Mouse (Mus musculus): ENCODE measurements at regions not wholly inside any gene's neighbourhood (a gene's known extent, or its start where the extent isn't known, plus 50 kb on each side); places are given as distances from the start of the nearest gene placed in this dataset.

DNA sequence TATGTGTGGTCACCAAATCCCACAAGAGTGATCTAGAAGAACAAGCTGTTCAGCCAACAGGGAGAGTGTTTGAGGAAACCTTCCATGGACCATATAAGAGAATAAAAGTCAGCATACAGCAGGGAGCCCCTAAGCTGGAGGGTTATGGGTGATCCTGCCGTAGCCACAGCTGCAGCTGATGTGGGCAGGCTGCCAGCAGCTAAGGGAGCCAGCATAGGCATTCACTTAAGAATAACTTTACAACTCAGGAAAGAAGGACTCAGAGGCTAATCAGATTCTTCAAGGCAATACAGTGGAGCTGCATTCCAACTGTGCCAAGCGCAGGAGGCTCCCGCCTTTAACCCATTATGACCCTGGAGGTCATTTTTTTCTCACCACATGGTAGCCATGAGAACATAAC, 121.6 kb downstream of the Uck2 start:
- peak; percentile 5 for DNase-seq (ENCODE audit: extremely low spot score)

- DNase-seq (ENCODE audit: extremely low spot score): no peak
Observed at GRCm38 (mm10) chr1:167162495-167162894, 122.6 kb downstream of the Uck2 start.

- no peak for DNase-seq (ENCODE audit: extremely low spot score)
Observed at GRCm38 (mm10) chr1:167159536-167159935, 125.6 kb downstream of the Uck2 start.

GRCm38 (mm10) chr1:167152442-167152841, 132.7 kb downstream of the Uck2 start:
- DNase-seq (ENCODE audit: extremely low spot score): no peak

DNA sequence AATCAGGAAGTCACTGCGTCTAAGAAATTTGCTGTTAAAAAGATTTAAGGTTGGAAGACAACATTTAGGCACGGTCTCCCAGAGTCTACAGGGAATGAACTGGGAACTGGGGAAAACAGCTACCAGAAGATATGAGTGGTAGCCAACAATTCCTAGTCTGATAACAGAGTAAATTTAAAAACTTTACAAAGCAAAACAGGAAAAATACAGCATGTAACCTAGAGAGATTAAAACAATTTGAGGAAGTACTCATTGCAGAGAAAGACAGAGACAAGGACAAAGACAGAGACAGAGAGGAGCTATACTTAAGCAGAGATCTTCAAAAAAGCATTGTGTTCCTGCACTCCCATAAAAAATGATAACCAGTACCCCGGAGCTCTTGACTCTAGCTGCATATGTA, 140.8 kb downstream of the Uck2 start:
- DNase-seq (ENCODE audit: extremely low spot score): no peak

GRCm38 (mm10) chr1:167143797-167144196, 141.3 kb downstream of the Uck2 start:
- DNase-seq (ENCODE audit: extremely low spot score): no peak
